Mouse (Mus musculus) small intestine, adult 2 months (tissue): ENCODE measurements at regions not wholly inside any gene's neighbourhood (a gene's known extent, or its start where the extent isn't known, plus 50 kb on each side); places are given as distances from the start of the nearest gene placed in this dataset.

Experiments used
- H3K27ac ChIP-seq: fragments of 200-500 bp; 2 replicates; pipeline ENCODE4 v1.5.1; 2012; ENCODE audit warnings: low read depth, low read length, control low read depth, inconsistent platforms; ENCODE audit not compliant: insufficient read depth
- H3K27me3 ChIP-seq: fragments of 200-500 bp; 2 replicates; pipeline ENCODE4 v1.6.1; 2012; ENCODE audit warnings: mild to moderate bottlenecking, moderate library complexity, low read length, inconsistent platforms; ENCODE audit not compliant: control insufficient read depth, insufficient read depth
- H3K36me3 ChIP-seq: fragments of 200-500 bp; 2 replicates; pipeline ENCODE4 v1.6.1; 2012; ENCODE audit warnings: mild to moderate bottlenecking, low read length, control low read depth, inconsistent platforms; ENCODE audit not compliant: control insufficient read depth, insufficient read depth
- H3K4me1 ChIP-seq: fragments of 200-500 bp; 2 replicates; pipeline ENCODE4 v1.6.1; 2012; ENCODE audit warnings: low read length, inconsistent platforms, mixed read lengths; ENCODE audit not compliant: control insufficient read depth, insufficient read depth, insufficient read length
- H3K4me3 ChIP-seq: fragments of 200-500 bp; 2 replicates; pipeline ENCODE4 v1.5.1; 2012; ENCODE audit warnings: low read depth, mild to moderate bottlenecking, control low read depth, inconsistent platforms, low read length, moderate library complexity
- CTCF ChIP-seq: fragments of 200-500 bp; IDR thresholded peaks from 2 replicates; pipeline ENCODE4 v1.5.1; 2012; ENCODE audit warnings: low read depth, mild to moderate bottlenecking, control low read depth, inconsistent platforms, low read length, moderate library complexity, mixed read lengths; ENCODE audit not compliant: insufficient replicate concordance, insufficient read length; ENCODE audit errors: extremely low read depth
- POLR2A ChIP-seq: fragments of 200-500 bp; IDR thresholded peaks from 2 replicates; pipeline ENCODE4 v1.6.1; 2012; ENCODE audit warnings: low read depth, mild to moderate bottlenecking, control low read depth, inconsistent platforms, low read length, moderate library complexity
- WGBS: fragments of 180-500 bp; shearing (Covaris S2); methylation state at CpG from one replicate; pipeline ENCODE4 v1.1.7; 2018; 5-methylcytosine and 5-hydroxymethylcytosine counted together

DNA sequence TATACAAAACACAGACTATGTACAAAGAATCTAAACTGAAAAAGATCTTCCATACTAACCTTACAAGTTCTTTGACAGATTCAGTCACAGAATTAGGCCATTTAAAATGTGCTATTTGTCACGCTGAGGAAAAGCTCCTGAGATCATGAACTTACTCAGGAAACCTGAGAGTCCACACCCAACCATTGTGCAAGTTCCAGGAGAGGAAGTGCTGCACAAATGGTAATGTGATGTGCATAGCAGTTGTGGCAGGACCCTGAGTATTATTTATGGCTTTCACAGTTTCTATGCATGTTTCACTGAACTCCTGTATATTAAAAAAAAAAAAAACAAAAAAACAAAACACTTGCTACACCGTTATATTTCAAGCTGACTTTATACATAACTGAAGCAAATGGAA lies 200.2 kb downstream of the Rassf9 start:
- Histone ChIP-seq H3K4me1 (no peaks in the 10 kb centered on the region), H3K36me3 (no peaks in the 10 kb centered on the region), H3K27me3 (no peaks in the 10 kb centered on the region), H3K4me3 (no peak overlapping the region), H3K27ac (no peak overlapping the region)
- 60% methylated on average over 2 of the region's 2 CpGs for WGBS
- TF ChIP-seq CTCF: no peak
- no peak for TF ChIP-seq POLR2A

DNA sequence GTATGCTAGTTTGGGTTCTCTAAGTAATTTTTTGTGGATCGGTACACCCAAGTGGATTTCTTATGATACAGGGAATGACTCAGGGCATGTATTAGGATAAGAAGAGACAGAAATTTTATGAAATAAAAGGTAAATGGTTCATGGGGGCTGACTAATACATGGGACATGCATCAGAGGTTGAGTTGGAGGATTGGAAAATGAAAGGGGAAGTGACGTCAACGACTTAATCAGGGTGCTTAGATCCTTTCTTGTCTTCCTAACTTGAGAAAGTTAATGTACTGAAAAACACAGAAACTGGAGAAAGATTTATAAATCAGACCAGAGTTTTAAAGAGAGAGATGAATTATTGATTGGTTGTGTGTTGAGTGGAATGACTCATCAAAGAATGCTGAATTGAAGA lies 193.8 kb downstream of the Rassf9 start:
- H3K4me1 ChIP-seq: no peaks in the 10 kb centered on the region
- H3K36me3 ChIP-seq: no peaks in the 10 kb centered on the region
- TF ChIP-seq CTCF (no peak), POLR2A (no peak)
- no peaks in the 10 kb centered on the region for H3K27me3 ChIP-seq
- no peak overlapping the region for H3K4me3 ChIP-seq
- 90% methylated on average over 3 of the region's 3 CpGs for WGBS
- H3K27ac ChIP-seq: no peak overlapping the region

DNA sequence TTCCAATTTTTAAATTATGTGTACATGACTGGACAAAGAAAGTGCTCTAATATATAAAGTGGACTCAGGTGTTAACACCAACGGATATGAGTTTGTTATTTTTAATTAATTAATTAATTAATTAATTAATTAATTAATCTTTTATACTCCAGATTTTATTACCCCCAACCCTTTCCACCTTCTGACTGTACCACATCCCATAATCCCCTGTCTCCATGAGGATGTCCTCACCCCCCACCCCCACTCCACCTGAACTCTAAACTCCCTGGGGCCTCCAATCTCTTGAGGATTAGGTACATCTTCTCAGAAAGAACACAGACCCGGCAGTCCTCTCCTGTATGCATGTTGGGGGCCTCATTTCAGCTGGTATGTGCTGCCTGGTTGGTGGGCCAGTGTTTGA lies 182.8 kb downstream of the Rassf9 start:
- no peaks in the 10 kb centered on the region for H3K4me1 ChIP-seq
- H3K27me3 ChIP-seq: no peaks in the 10 kb centered on the region
- no peak overlapping the region for H3K4me3 ChIP-seq
- H3K36me3 ChIP-seq: no peaks in the 10 kb centered on the region
- H3K27ac ChIP-seq: no peak overlapping the region
- WGBS: 75% methylated on average over 2 of the region's 2 CpGs
- TF ChIP-seq POLR2A: no peak

DNA sequence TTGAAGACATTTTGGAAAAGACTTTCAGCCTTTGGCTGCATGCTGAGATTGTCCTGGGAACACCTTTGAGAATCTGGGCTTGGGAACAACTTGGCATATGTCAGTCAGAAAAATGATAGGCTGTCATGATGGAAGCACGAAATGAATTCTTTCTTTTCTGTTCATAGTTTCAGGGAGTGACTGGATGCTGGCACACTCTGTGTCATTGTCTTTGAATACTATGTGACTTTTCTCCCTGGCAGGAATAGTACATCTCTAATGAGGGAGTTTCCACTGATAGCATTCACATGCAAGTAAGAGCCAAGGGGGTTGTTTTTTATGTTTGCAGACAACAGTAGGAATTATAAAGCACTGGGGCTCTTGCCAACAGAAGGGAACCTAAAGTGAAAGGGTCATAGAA lies 177.9 kb downstream of the Rassf9 start:
- 51% methylated on average over 1 of the region's 1 CpGs for WGBS
- H3K36me3 ChIP-seq: no peaks in the 10 kb centered on the region
- H3K27ac ChIP-seq: no peak overlapping the region
- H3K27me3 ChIP-seq: no peaks in the 10 kb centered on the region
- TF ChIP-seq POLR2A (no peak), CTCF (no peak)
- no peak overlapping the region for H3K4me3 ChIP-seq
- no peaks in the 10 kb centered on the region for H3K4me1 ChIP-seq

DNA sequence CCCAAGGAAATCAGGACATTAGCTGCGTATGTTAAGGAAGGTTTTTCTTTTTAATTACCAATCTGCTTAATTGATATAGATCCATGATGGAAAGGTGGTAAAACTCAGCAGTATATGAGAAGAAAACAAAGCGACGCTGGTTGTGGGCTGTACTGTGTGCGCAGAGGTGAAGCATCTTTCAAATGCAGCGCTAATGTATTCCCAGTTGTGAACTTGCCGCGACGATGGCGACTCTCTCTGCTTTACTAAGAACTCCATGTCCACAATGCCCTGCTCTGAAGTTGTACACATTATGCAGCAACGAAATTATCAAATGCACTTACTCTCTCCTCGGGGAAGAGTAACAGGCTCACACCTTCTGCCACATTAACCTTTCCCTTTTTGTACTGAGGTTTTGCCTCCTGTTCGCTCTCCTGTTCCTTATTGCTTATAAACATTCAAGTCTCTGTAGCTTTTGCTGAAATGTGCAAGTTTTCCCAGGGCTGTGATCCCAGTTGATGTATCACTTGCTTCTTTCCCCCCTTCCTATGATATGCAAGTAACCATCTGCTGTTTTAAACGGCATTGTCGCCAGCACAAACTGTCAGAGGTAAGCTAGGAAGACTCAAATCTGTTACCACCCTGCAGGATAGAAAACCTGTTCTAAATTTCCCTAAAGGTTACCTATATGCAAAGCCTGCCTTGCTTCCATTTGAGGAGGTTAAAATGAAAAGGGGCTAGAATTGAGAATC lies 174.8 kb downstream of the Rassf9 start:
- no peaks in the 10 kb centered on the region for H3K27me3 ChIP-seq
- WGBS: 78% methylated on average over 14 of the region's 14 CpGs
- TF ChIP-seq POLR2A (no peak), CTCF (no peak)

DNA sequence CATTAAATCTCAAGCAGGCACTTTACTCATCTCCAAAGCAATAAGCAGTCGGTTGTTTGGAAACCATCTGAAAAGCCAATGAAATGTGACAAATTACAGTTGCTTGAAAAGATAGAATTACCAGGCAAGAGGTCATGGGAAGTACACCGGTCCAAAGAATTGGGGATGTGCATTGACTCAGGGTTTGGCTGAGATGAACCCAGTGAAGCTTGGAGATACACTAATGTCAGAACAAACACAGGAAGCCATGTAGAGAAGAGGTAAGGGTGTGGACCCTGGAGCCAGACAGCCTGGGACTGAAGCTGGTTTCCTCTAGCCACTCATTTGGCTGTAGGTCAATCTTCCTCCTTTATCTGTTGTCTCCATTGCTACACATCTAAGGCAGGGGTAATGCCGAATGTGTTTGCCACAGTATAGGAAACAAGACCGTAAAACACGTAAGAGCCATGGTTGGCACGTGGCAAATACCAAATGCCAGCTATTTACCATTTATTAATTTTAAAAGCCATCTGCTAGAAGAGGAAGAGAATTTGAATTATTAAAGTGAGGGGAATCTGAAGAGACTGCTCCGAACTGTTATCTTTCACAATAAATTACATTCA lies 173.9 kb downstream of the Rassf9 start:
- 72% methylated on average over 7 of the region's 7 CpGs for WGBS
- H3K27me3 ChIP-seq: no peaks in the 10 kb centered on the region
- no peak overlapping the region for H3K27ac ChIP-seq
- TF ChIP-seq CTCF: no peak
- no peak for TF ChIP-seq POLR2A
- no peaks in the 10 kb centered on the region for H3K36me3 ChIP-seq
- no peak overlapping the region for H3K4me3 ChIP-seq
- H3K4me1 ChIP-seq: no peaks in the 10 kb centered on the region

More for the DNA sequence above, 174.8 kb downstream of the Rassf9 start:
- Histone ChIP-seq H3K36me3 (no peaks in the 10 kb centered on the region), H3K4me3 (no peak overlapping the region), H3K4me1 (no peaks in the 10 kb centered on the region), H3K27ac (no peak overlapping the region)

DNA sequence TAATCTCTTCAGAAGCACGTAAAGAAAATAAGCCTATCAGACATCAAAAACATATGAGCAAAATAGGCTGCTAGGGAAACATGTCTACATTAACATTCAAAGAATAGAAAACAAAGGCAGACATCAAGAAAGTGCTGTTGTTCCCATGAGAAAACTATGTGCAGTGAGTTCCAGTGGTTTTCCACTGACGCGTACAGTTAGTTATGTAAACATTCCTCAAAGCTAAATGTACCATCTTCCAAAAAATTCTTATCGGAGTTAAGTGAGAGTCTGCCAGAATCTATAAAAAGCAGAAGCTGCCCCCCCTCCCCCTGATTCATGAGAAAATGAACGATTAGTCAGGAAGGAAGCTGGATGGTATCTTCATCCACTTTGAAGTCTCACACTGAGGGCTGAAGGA lies 155.3 kb downstream of the Rassf9 start:
- Histone ChIP-seq H3K4me3 (no peak overlapping the region), H3K4me1 (no peaks in the 10 kb centered on the region), H3K27ac (no peak overlapping the region), H3K27me3 (no peaks in the 10 kb centered on the region), H3K36me3 (no peaks in the 10 kb centered on the region)
- 70% methylated on average over 5 of the region's 5 CpGs for WGBS
- TF ChIP-seq POLR2A (no peak), CTCF (no peak)

DNA sequence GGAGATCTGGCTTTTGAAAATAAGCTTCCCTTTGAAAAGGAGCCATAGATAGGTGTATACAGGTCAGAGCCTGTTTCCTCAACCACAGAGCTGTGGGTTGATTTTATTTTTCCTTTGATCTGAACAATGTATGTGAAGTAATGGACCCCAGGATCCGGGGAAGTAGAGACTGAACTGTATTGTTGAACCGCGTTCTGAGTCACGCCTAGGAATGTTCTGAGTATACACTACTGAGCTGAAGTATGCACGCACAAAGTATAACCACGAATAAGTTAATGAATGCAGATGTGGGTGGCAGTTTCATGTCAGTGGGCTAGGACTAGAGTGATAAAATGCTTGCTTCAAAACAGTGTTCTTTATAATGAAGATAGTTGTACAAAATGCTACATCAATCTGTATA lies 147.7 kb downstream of the Rassf9 start:
- H3K27me3 ChIP-seq: no peaks in the 10 kb centered on the region
- no peak overlapping the region for H3K4me3 ChIP-seq
- no peak for TF ChIP-seq CTCF
- TF ChIP-seq POLR2A: no peak
- no peaks in the 10 kb centered on the region for H3K36me3 ChIP-seq
- 64% methylated on average over 6 of the region's 6 CpGs for WGBS
- no peak overlapping the region for H3K27ac ChIP-seq
- H3K4me1 ChIP-seq: no peaks in the 10 kb centered on the region
